Comparison of ENCODE assay signal across 13 mouse cellular contexts in genomic region chr1:167448088-167448487, GRCm38 (mm10). TPM values are rescaled to one million over a fixed set of nuclear protein-coding genes. Genes with fewer than 3 reads are reported as not detected.
DNase-seq lines count a peak whose midpoint lies in the region; ATAC-seq and TF ChIP-seq lines count a peak whose summit lies in the region.
"Had no signal": no experiment of that assay in that cellular context is flagged by ENCODE, and none has a peak within 500 bp of the region (broad histone marks: within the 10 kb centered on the region; RNA-seq: fewer than 3 reads in every experiment).

No protein-coding gene starts in this region.

- in situ Hi-C loops in CH12.LX (cut with MboI; ENCODE audit: low pct_ligation_motif_present, low pct_unique_long_range_greater_than_20kb, low sequenced_read_pairs): no loop called here

- H3K27me3 ChIP-seq in embryonic facial prominence, embryonic 14.5 days (replicated peaks; ENCODE audit: control insufficient read depth, insufficient read depth, low read length): no peaks in the 10 kb centered on the region
- 0 out of 2 replicates have a peak, but pooled peaks cover 4% of the 10 kb centered on the region for H3K27me3 ChIP-seq in embryonic facial prominence, embryonic 10.5 days (replicated peaks; ENCODE audit: low read depth, poor library complexity, severe bottlenecking)
- H3K27me3 ChIP-seq in kidney, embryonic 15.5 days: no peaks in the 10 kb centered on the region
- H3K27me3 ChIP-seq in CH12.LX (replicated peaks): peaks cover 83% of the 10 kb centered on the region

- H3K4me3 ChIP-seq in embryonic facial prominence, embryonic 14.5 days (ENCODE audit: low read depth, low read length): no peak overlapping the region
- H3K4me3 ChIP-seq in embryonic facial prominence, embryonic 10.5 days: no peak overlapping the region
- H3K4me3 ChIP-seq in kidney, embryonic 15.5 days (replicated peaks): no peak overlapping the region
- H3K4me3 ChIP-seq in CH12.LX (replicated peaks in 1 of 3; ENCODE audit: low read depth in 2 of 3, low read length in 2 of 3, poor library complexity in 1 of 3): no peak overlapping the region
- no peak overlapping the region for H3K4me3 ChIP-seq in cortical plate, adult 2 months (ENCODE audit: insufficient read depth, low read length)
- H3K4me3 ChIP-seq: limb, embryonic 12.5 days had no signal

- dilution Hi-C loops in CH12.LX (cut with MboI; ENCODE audit: extremely low pct_ligation_motif_present, extremely low pct_unique_long_range_greater_than_20kb, low sequenced_read_pairs): no loop called here

- peak; percentile 17 for DNase-seq in embryonic facial prominence, embryonic 14.5 days (ENCODE audit: low spot score)
- no peak for DNase-seq in embryonic facial prominence, embryonic 10.5 days (ENCODE audit: low spot score)
- DNase-seq in kidney, adult 18-20 months: peak; percentile 7
- no peak for DNase-seq in CH12.LX (ENCODE audit: extremely low read depth)
- no peak for DNase-seq in spleen, postnatal 10 days (ENCODE audit: low spot score in 2 of 2)
- no peak for DNase-seq in left cerebral cortex, adult 9 months (ENCODE audit: low spot score in 2 of 2)
- DNase-seq: adrenal gland, postnatal 25 days; cerebellum, adult 18-20 months; lung, embryonic 14.5 days had no signal

- no peaks in the 10 kb centered on the region for H3K4me1 ChIP-seq in embryonic facial prominence, embryonic 14.5 days (ENCODE audit: control insufficient read depth, insufficient read depth, low read length)
- peaks cover 11% of the 10 kb centered on the region; the same call in 1 of the 2 replicates for H3K4me1 ChIP-seq in embryonic facial prominence, embryonic 10.5 days
- H3K4me1 ChIP-seq in kidney, embryonic 15.5 days: 0 out of 2 replicates have a peak, but pooled peaks cover 5% of the 10 kb centered on the region
- H3K4me1 ChIP-seq in CH12.LX (ENCODE audit: control insufficient read depth in 1 of 2, insufficient read depth in 2 of 2): no peaks in the 10 kb centered on the region
- no peaks in the 10 kb centered on the region for H3K4me1 ChIP-seq in cortical plate, adult 2 months (ENCODE audit: control insufficient read depth, insufficient read depth, low read length)
- H3K4me1 ChIP-seq: limb, embryonic 12.5 days had no signal

- ATAC-seq in embryonic facial prominence, embryonic 14.5 days (ENCODE audit: low read depth): no peak
- ATAC-seq in kidney, embryonic 15.5 days (replicated peaks; ENCODE audit: low FRiP score): no peak

- no peak overlapping the region for H3K9ac ChIP-seq in embryonic facial prominence, embryonic 14.5 days (ENCODE audit: low read depth, low read length)
- no peak overlapping the region for H3K9ac ChIP-seq in kidney, embryonic 15.5 days
- no peak overlapping the region for H3K9ac ChIP-seq in CH12.LX (ENCODE audit: insufficient read depth, low read depth)
- H3K9ac ChIP-seq: limb, embryonic 12.5 days; lung, embryonic 14.5 days had no signal

- TF ChIP-seq CTCF in CH12.LX (conservative IDR thresholded peaks at IDR 0.05 in 1 of 2, IDR thresholded peaks at IDR 0.05 in 1 of 2; ENCODE audit: low read depth in 2 of 2, low read length in 2 of 2): peak in 1 of 2 experiments; percentile 35; a peak in 2 of 4 replicates
- 0 out of 2 replicates have a peak, but pooled peaks have one; percentile 4 for TF ChIP-seq CTCF in cortical plate, adult 2 months (IDR thresholded peaks at IDR 0.05; ENCODE audit: extremely low read depth, insufficient read depth, low read length)

- no peak for TF ChIP-seq POLR2A in CH12.LX (IDR thresholded peaks at IDR 0.05; ENCODE audit: low read depth, low read length)
- TF ChIP-seq POLR2A in cortical plate, adult 2 months (IDR thresholded peaks at IDR 0.05; ENCODE audit: extremely low read depth, insufficient read depth, low read length): no peak

- H3K79me2 ChIP-seq in CH12.LX (replicated peaks; ENCODE audit: control insufficient read depth, extremely low read depth, insufficient read depth, poor library complexity, severe bottlenecking): no peaks in the 10 kb centered on the region

- TF ChIP-seq EP300 in CH12.LX (IDR thresholded peaks at IDR 0.05; ENCODE audit: low read length): no peak

- 62% methylated on average over 6 of the region's 6 CpGs for WGBS in embryonic facial prominence, embryonic 14.5 days
- WGBS in embryonic facial prominence, embryonic 10.5 days: 64% methylated on average over 6 of the region's 6 CpGs
- WGBS in kidney, embryonic 15.5 days: 52% methylated on average over 6 of the region's 6 CpGs

- TF ChIP-seq RAD21 in CH12.LX (IDR thresholded peaks at IDR 0.05; ENCODE audit: low read depth, low read length): peak; percentile 28

- no peak overlapping the region for H3K27ac ChIP-seq in embryonic facial prominence, embryonic 14.5 days (replicated peaks; ENCODE audit: low read depth, low read length)
- no peak overlapping the region for H3K27ac ChIP-seq in embryonic facial prominence, embryonic 10.5 days (replicated peaks)
- H3K27ac ChIP-seq in kidney, embryonic 15.5 days: no peak overlapping the region
- H3K27ac ChIP-seq in CH12.LX (ENCODE audit: insufficient read depth, low read depth): no peak overlapping the region
- no peak overlapping the region for H3K27ac ChIP-seq in cortical plate, adult 2 months (ENCODE audit: insufficient read depth, low read length)
- H3K27ac ChIP-seq: limb, embryonic 12.5 days had no signal

- H3K9me3 ChIP-seq in embryonic facial prominence, embryonic 14.5 days (ENCODE audit: control insufficient read depth, low read length): no peaks in the 10 kb centered on the region
- H3K9me3 ChIP-seq in embryonic facial prominence, embryonic 10.5 days: no peaks in the 10 kb centered on the region
- no peaks in the 10 kb centered on the region for H3K9me3 ChIP-seq in kidney, embryonic 15.5 days (replicated peaks)
- peaks cover 4% of the 10 kb centered on the region for H3K9me3 ChIP-seq in CH12.LX (replicated peaks; ENCODE audit: low read length)
- H3K9me3 ChIP-seq: limb, embryonic 12.5 days had no signal

- no peaks in the 10 kb centered on the region for H3K36me3 ChIP-seq in embryonic facial prominence, embryonic 14.5 days (ENCODE audit: control insufficient read depth, insufficient read depth, low read length)
- no peaks in the 10 kb centered on the region for H3K36me3 ChIP-seq in embryonic facial prominence, embryonic 10.5 days (replicated peaks)
- H3K36me3 ChIP-seq in kidney, embryonic 15.5 days: no peaks in the 10 kb centered on the region
- no peaks in the 10 kb centered on the region for H3K36me3 ChIP-seq in CH12.LX (replicated peaks in 1 of 2; ENCODE audit: control insufficient read depth in 1 of 2, insufficient read depth in 1 of 2, low read length in 1 of 2)
- H3K36me3 ChIP-seq: limb, embryonic 12.5 days had no signal

- no peak overlapping the region for H3K4me2 ChIP-seq in embryonic facial prominence, embryonic 14.5 days (ENCODE audit: low read depth, low read length)
- H3K4me2 ChIP-seq in kidney, embryonic 15.5 days: no peak overlapping the region
- H3K4me2 ChIP-seq in CH12.LX (ENCODE audit: insufficient read depth, low read depth, poor library complexity, severe bottlenecking): no peak overlapping the region; the same call in 1 of the 2 replicates
- H3K4me2 ChIP-seq: limb, embryonic 12.5 days; lung, embryonic 14.5 days; midbrain, embryonic 11.5 days had no signal

TF ChIP-seq in CH12.LX, 34 proteins besides CTCF, POLR2A, EP300 and RAD21:
- TF ChIP-seq SMC3 (IDR thresholded peaks at IDR 0.05; ENCODE audit: low read depth, low read length) (0 out of 2 replicates have a peak, but pooled peaks have one; percentile 6), ZNF384 (IDR thresholded peaks at IDR 0.05; ENCODE audit: low read depth, low read length) (no peak)

RNA-seq across cellular contexts. Expression of gene Lrrc52, which starts 18.5 kb away (rescaled TPM):
- not detected in 2 replicates for polyA plus RNA-seq in embryonic facial prominence, embryonic 14.5 days (2014; fragmentation: Nextera tagmentation; extraction: Ambion mirVana)
- polyA plus RNA-seq in embryonic facial prominence, embryonic 10.5 days (2016; fragmentation: Nextera tagmentation; extraction: Ambion mirVana): not detected in 2 replicates
- polyA plus RNA-seq in kidney, embryonic 15.5 days (2015; fragmentation: Nextera tagmentation; extraction: Ambion mirVana): not detected in 2 replicates
- total RNA-seq in CH12.LX (2012; rRNA removed): not detected in 2 replicates
- total RNA-seq in CH12.LX (2014; rRNA removed): not detected in 2 replicates
- not detected in 2 replicates for polyA plus RNA-seq in CH12.LX (2012; ENCODE audit: insufficient read length, low read depth)
- not detected in 2 replicates for polyA plus RNA-seq in cortical plate, adult 2 months (2012; rRNA removed)
- total RNA-seq: adrenal gland, postnatal 25 days had no signal
- polyA plus RNA-seq: limb, embryonic 12.5 days; midbrain, embryonic 11.5 days had no signal

RNA-seq across cellular contexts. Expression of gene Mgst3, which starts 54.4 kb away (rescaled TPM):
- 74.7 and 86.9 TPM in 2 replicates for polyA plus RNA-seq in embryonic facial prominence, embryonic 14.5 days (2014; fragmentation: Nextera tagmentation; extraction: Ambion mirVana)
- 52.1 and 53.1 TPM in 2 replicates for polyA plus RNA-seq in embryonic facial prominence, embryonic 10.5 days (2016; fragmentation: Nextera tagmentation; extraction: Ambion mirVana)
- polyA plus RNA-seq in kidney, embryonic 15.5 days (2015; fragmentation: Nextera tagmentation; extraction: Ambion mirVana): 45.8 and 47.9 TPM in 2 replicates
- total RNA-seq in CH12.LX (2012; rRNA removed) (1.0 and 1.4 TPM in 2 replicates), CH12.LX (2014; rRNA removed) (not detected in 2 replicates)
- polyA plus RNA-seq in CH12.LX (2012; ENCODE audit: insufficient read length, low read depth): not detected in 2 replicates
- 209 and 231 TPM in 2 replicates for polyA plus RNA-seq in cortical plate, adult 2 months (2012; rRNA removed)

Comparison
In these comparisons a context has a peak if more than half of its experiments do, and no peak if none do; other contexts are left out.
1. DNase-seq: peak in embryonic facial prominence, embryonic 14.5 days (single experiment) and kidney, adult 18-20 months (single experiment); none in embryonic facial prominence, embryonic 10.5 days (single experiment), CH12.LX (single experiment), spleen, postnatal 10 days (0 of 2) and left cerebral cortex, adult 9 months (0 of 2).
2. RNA of gene Mgst3, which starts 54.4 kb away (polyA plus RNA-seq): 209 to 231 TPM in cortical plate, adult 2 months, 74.7 to 86.9 TPM in embryonic facial prominence, embryonic 14.5 days, 52.1 to 53.1 TPM in embryonic facial prominence, embryonic 10.5 days and 45.8 to 47.9 TPM in kidney, embryonic 15.5 days; not detected in CH12.LX; every median in the first group is over 10 times any median in the second.